Mouse (Mus musculus) lung, postnatal 0 days (tissue): ENCODE measurements at regions not wholly inside any gene's neighbourhood (a gene's known extent, or its start where the extent isn't known, plus 50 kb on each side); places are given as distances from the start of the nearest gene placed in this dataset.

Source experiments
- CTCF ChIP-seq: IDR thresholded peaks from 2 replicates; pipeline ENCODE4 v1.5.1; 2016; ENCODE audit warnings: antibody characterized with exemption, mild to moderate bottlenecking
- EP300 ChIP-seq: IDR thresholded peaks from 2 replicates; pipeline ENCODE4 v1.6.1; 2016; ENCODE audit warnings: antibody characterized with exemption, mild to moderate bottlenecking, control low read depth

GRCm38 (mm10) chr7:136065679-136066055, 349.5 kb upstream of the Mki67 start:
- no peak for TF ChIP-seq CTCF
- TF ChIP-seq EP300 = no peak
